Mouse (Mus musculus) megakaryocyte progenitor cell, adult 5-6 weeks (primary cell): ENCODE results near the gene Fads2. TPM values are rescaled to one million over a fixed set of nuclear protein-coding genes. Genes with fewer than 3 reads are reported as not detected.
A peak's percentile ranks its signal among the peaks of the same experiment; 100 is the strongest.

Experiments used
- ATAC-seq: replicated peaks from 2 replicates; pipeline ENCODE4 v1.8.0; 2016; ENCODE audit warnings: mild to moderate bottlenecking, moderate TSS enrichment, inconsistent platforms; ENCODE audit not compliant: poor library complexity
- total RNA-seq, 2 experiments: library from RNA; stranded (forward) in 1 of 2; stranded (reverse) in 1 of 2; fragments of 157-497, 149-512 nt in 1 of 2; fragments of 200-1000 nt in 1 of 2; gene quantifications; 2 replicates each; pipeline versions ENCODE4 v1.2.3 to v1.2.4; 2015 to 2017

The Fads2 gene
- total RNA-seq, 2 experiments from 2014 or later, result 6.3 to 10.4 TPM

- no peak for ATAC-seq
Observed at GRCm38 (mm10) chr19:10043643-10044042, 57.9 kb downstream of the Fads2 start.

- ATAC-seq, result no peak
Observed at GRCm38 (mm10) chr19:10042816-10043215, 58.7 kb downstream of the Fads2 start.

- ATAC-seq, result 0 out of 2 replicates have a peak, but pooled peaks have one; percentile 12
Observed at GRCm38 (mm10) chr19:10042232-10042631, 59.3 kb downstream of the Fads2 start.

GRCm38 (mm10) chr19:10041388-10042148 is 60.0 kb downstream of the Fads2 start, which contains the start of gene Fads3:
Gene Fads3, plus strand, starts transcription at chr19:10041569.
- peak; percentile 37 for ATAC-seq

- no peak for ATAC-seq
Observed at GRCm38 (mm10) chr19:10040866-10041387, 60.6 kb downstream of the Fads2 start.

GRCm38 (mm10) chr19:10039615-10040014 is 61.9 kb downstream of the Fads2 start:
- no peak for ATAC-seq

- no peak for ATAC-seq
Observed at GRCm38 (mm10) chr19:10038910-10039309, 62.6 kb downstream of the Fads2 start.

GRCm38 (mm10) chr19:10038364-10038763 is 63.2 kb downstream of the Fads2 start:
- ATAC-seq, result no peak

- ATAC-seq, result no peak
Observed at GRCm38 (mm10) chr19:10037534-10037933, 64.0 kb downstream of the Fads2 start.

- peak; percentile 78 for ATAC-seq
Observed at GRCm38 (mm10) chr19:10034785-10035447, 66.6 kb downstream of the Fads2 start.

- no peak for ATAC-seq
Observed at GRCm38 (mm10) chr19:10034356-10034755, 67.2 kb downstream of the Fads2 start.

- ATAC-seq, result peak; percentile 74
Observed at GRCm38 (mm10) chr19:10033211-10033973, 68.2 kb downstream of the Fads2 start.

GRCm38 (mm10) chr19:10029746-10030145 is 71.8 kb downstream of the Fads2 start:
- no peak for ATAC-seq

GRCm38 (mm10) chr19:10025169-10025875 is 76.2 kb downstream of the Fads2 start:
- ATAC-seq, result 0 out of 2 replicates have a peak, but pooled peaks have one; percentile 26

- ATAC-seq, result peak; percentile 37
Observed at GRCm38 (mm10) chr19:10023304-10023758, 78.2 kb downstream of the Fads2 start.

GRCm38 (mm10) chr19:10022414-10023303 is 78.9 kb downstream of the Fads2 start:
- peak; percentile 49 for ATAC-seq

- no peak for ATAC-seq
Observed at GRCm38 (mm10) chr19:10021981-10022380, 79.6 kb downstream of the Fads2 start.

GRCm38 (mm10) chr19:10019214-10019760 is 82.3 kb downstream of the Fads2 start:
- ATAC-seq, result no peak

- 0 out of 2 replicates have a peak, but pooled peaks have one; percentile 0 for ATAC-seq
Observed at GRCm38 (mm10) chr19:10018527-10018818, 83.1 kb downstream of the Fads2 start.
